Mouse (Mus musculus): ENCODE results near the gene Gpx5. TPM values are rescaled to one million over a fixed set of nuclear protein-coding genes. Genes with fewer than 3 reads are reported as not detected.
A peak's percentile ranks its signal among the peaks of the same experiment; 100 is the strongest.

Gpx5 gene
- polyA plus RNA-seq, 1 experiment from 2014 or later: not detected

- WGBS: 73% methylated on average over 5 of the region's 5 CpGs
- no peak overlapping the region for H3K4me3 ChIP-seq (replicated peaks; ENCODE audit: low read length)
- H3K9me3 ChIP-seq (replicated peaks; ENCODE audit: control insufficient read depth, low read length): no peaks in the 10 kb centered on the region
- H3K9ac ChIP-seq (ENCODE audit: low read length): no peak overlapping the region
- no peak overlapping the region for H3K27ac ChIP-seq (ENCODE audit: low read length)
- H3K4me1 ChIP-seq (ENCODE audit: control insufficient read depth, insufficient read depth, low read length): no peaks in the 10 kb centered on the region
- no peak overlapping the region for H3K4me2 ChIP-seq (ENCODE audit: low read depth, low read length)
- no peak for ATAC-seq (ENCODE audit: insufficient read depth, low FRiP score)
- peaks cover 8% of the 10 kb centered on the region; the same call in 1 of the 2 replicates for H3K27me3 ChIP-seq (ENCODE audit: control insufficient read depth, insufficient read depth, low read length)
- no peaks in the 10 kb centered on the region for H3K36me3 ChIP-seq (ENCODE audit: control insufficient read depth, insufficient read depth, low read length)
These were observed 48.4 kb downstream of the Gpx5 start for GRCm38 (mm10) chr13:21244089-21244488.

GRCm38 (mm10) chr13:21243196-21243595, 49.3 kb downstream of the Gpx5 start:
- 19% methylated on average over 13 of the region's 13 CpGs for WGBS
- no peak overlapping the region for H3K9ac ChIP-seq (ENCODE audit: low read length)
- no peak for ATAC-seq (ENCODE audit: insufficient read depth, low FRiP score)
- H3K4me3 ChIP-seq (replicated peaks; ENCODE audit: low read length): peak overlapping the region; percentile 36
- no peaks in the 10 kb centered on the region for H3K9me3 ChIP-seq (replicated peaks; ENCODE audit: control insufficient read depth, low read length)
- H3K4me1 ChIP-seq (ENCODE audit: control insufficient read depth, insufficient read depth, low read length): no peaks in the 10 kb centered on the region
- no peak overlapping the region for H3K27ac ChIP-seq (ENCODE audit: low read length)
- H3K36me3 ChIP-seq (ENCODE audit: control insufficient read depth, insufficient read depth, low read length): no peaks in the 10 kb centered on the region
- H3K27me3 ChIP-seq (ENCODE audit: control insufficient read depth, insufficient read depth, low read length): peaks cover 8% of the 10 kb centered on the region; the same call in 1 of the 2 replicates
- H3K4me2 ChIP-seq (ENCODE audit: low read depth, low read length): peak overlapping the region; percentile 56

GRCm38 (mm10) chr13:21242408-21243125, 50.0 kb downstream of the Gpx5 start:
- 10% methylated on average over 16 of the region's 16 CpGs for WGBS
- no peak for ATAC-seq (ENCODE audit: insufficient read depth, low FRiP score)

DNA sequence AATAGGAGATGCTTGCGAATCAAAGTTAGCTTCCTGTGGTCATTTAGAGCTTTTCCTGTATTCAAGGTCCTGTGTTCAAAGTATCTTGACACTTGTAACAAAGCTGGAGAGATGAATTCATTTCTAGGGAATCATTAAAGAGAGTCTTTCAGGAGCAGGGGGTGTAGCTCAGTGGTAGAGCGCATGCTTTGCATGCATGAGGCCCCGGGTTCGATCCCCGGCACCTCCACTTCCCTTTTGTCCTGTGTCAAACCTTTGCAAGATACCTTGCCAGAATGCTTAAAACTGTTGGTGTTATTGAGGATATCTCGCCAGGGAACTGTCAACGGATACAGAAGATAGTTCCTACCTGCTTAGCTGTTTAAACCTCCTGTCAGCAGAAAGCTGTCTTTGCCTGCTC, 51.7 kb downstream of the Gpx5 start:
- Histone ChIP-seq H3K4me3 (replicated peaks; ENCODE audit: low read length) (no peak overlapping the region), H3K4me2 (ENCODE audit: low read depth, low read length) (no peak overlapping the region), H3K9me3 (replicated peaks; ENCODE audit: control insufficient read depth, low read length) (no peaks in the 10 kb centered on the region; the same call in 1 of the 2 replicates), H3K27ac (ENCODE audit: low read length) (no peak overlapping the region), H3K9ac (ENCODE audit: low read length) (no peak overlapping the region), H3K27me3 (ENCODE audit: control insufficient read depth, insufficient read depth, low read length) (peaks cover 8% of the 10 kb centered on the region; the same call in 1 of the 2 replicates), H3K4me1 (ENCODE audit: control insufficient read depth, insufficient read depth, low read length) (no peaks in the 10 kb centered on the region), H3K36me3 (ENCODE audit: control insufficient read depth, insufficient read depth, low read length) (no peaks in the 10 kb centered on the region)
- ATAC-seq (ENCODE audit: insufficient read depth, low FRiP score): no peak
- WGBS: 20% methylated on average over 7 of the region's 7 CpGs

More at GRCm38 (mm10) chr13:21242408-21243125, 50.0 kb downstream of the Gpx5 start:
- H3K9ac ChIP-seq (ENCODE audit: low read length): no peak overlapping the region
- H3K9me3 ChIP-seq (replicated peaks; ENCODE audit: control insufficient read depth, low read length): no peaks in the 10 kb centered on the region
- H3K4me3 ChIP-seq (replicated peaks; ENCODE audit: low read length): peak overlapping the region; percentile 36
- H3K4me1 ChIP-seq (ENCODE audit: control insufficient read depth, insufficient read depth, low read length): no peaks in the 10 kb centered on the region
- no peaks in the 10 kb centered on the region for H3K36me3 ChIP-seq (ENCODE audit: control insufficient read depth, insufficient read depth, low read length)
- no peak overlapping the region for H3K27ac ChIP-seq (ENCODE audit: low read length)
- peak overlapping the region; percentile 56 for H3K4me2 ChIP-seq (ENCODE audit: low read depth, low read length)
- peaks cover 8% of the 10 kb centered on the region; the same call in 1 of the 2 replicates for H3K27me3 ChIP-seq (ENCODE audit: control insufficient read depth, insufficient read depth, low read length)

DNA sequence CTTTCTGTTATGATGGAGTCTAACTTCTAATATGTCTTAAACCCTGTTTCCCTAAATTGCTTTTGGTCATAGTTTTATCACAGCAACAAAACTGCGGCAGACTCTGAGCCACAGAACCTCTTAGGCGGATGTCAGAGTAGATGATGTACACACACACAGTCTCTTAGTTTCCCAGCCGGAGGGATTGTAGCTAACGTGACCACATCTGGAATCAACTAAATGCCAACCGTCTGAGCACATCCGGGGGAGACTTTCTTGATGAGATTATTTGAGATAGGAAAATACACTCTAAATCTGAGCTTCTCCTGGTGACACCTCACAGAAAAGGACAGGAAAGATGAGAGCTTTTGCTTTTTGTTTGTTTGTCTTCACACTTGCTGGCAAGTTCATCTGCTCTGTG, 55.4 kb downstream of the Gpx5 start:
- Histone ChIP-seq H3K9me3 (replicated peaks; ENCODE audit: control insufficient read depth, low read length) (no peaks in the 10 kb centered on the region; the same call in 1 of the 2 replicates), H3K36me3 (ENCODE audit: control insufficient read depth, insufficient read depth, low read length) (no peaks in the 10 kb centered on the region), H3K4me3 (replicated peaks; ENCODE audit: low read length) (no peak overlapping the region), H3K27me3 (ENCODE audit: control insufficient read depth, insufficient read depth, low read length) (no peaks in the 10 kb centered on the region), H3K27ac (ENCODE audit: low read length) (no peak overlapping the region), H3K4me1 (ENCODE audit: control insufficient read depth, insufficient read depth, low read length) (no peaks in the 10 kb centered on the region), H3K4me2 (ENCODE audit: low read depth, low read length) (no peak overlapping the region), H3K9ac (ENCODE audit: low read length) (no peak overlapping the region)
- 65% methylated on average over 6 of the region's 6 CpGs for WGBS
- no peak for ATAC-seq (ENCODE audit: insufficient read depth, low FRiP score)

DNA sequence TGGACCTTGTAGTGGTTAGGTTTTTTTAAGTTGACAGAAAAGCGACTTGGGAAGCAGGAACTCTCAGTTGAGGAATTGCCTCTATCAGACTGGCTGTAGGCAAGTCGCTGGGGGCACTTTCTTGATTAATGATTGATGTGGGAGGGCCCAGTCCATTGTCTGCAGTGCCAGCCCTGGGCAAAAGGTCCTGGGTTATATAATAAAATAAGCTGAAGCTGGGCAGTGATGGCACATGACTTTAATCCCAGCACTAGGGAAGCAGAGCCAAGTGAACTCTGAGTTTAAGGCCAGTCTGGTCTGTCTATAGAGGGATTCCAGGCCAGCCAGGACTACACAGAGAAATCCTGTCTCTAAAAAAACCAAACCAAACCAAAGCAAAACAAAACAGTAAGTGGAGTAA, 55.8 kb downstream of the Gpx5 start:
- Histone ChIP-seq H3K36me3 (ENCODE audit: control insufficient read depth, insufficient read depth, low read length) (no peaks in the 10 kb centered on the region), H3K27me3 (ENCODE audit: control insufficient read depth, insufficient read depth, low read length) (no peaks in the 10 kb centered on the region), H3K9ac (ENCODE audit: low read length) (no peak overlapping the region), H3K27ac (ENCODE audit: low read length) (no peak overlapping the region), H3K4me2 (ENCODE audit: low read depth, low read length) (no peak overlapping the region), H3K4me3 (replicated peaks; ENCODE audit: low read length) (no peak overlapping the region), H3K9me3 (replicated peaks; ENCODE audit: control insufficient read depth, low read length) (no peaks in the 10 kb centered on the region; the same call in 1 of the 2 replicates), H3K4me1 (ENCODE audit: control insufficient read depth, insufficient read depth, low read length) (no peaks in the 10 kb centered on the region)
- 46% methylated on average over 2 of the region's 2 CpGs for WGBS
- ATAC-seq (ENCODE audit: insufficient read depth, low FRiP score): no peak

Other genes with a start within 250 kb of the Gpx5 start
- gene Olfr1370, start 217.8 kb downstream of the Gpx5 start, polyA plus RNA-seq (2015; fragmentation: Nextera tagmentation; extraction: Ambion mirVana): not detected in 2 replicates
- not detected in 2 replicates for gene Olfr1369-ps1, start 181.2 kb downstream of the Gpx5 start, polyA plus RNA-seq (2015; fragmentation: Nextera tagmentation; extraction: Ambion mirVana)
- not detected in 2 replicates for gene Olfr263, start 163.1 kb downstream of the Gpx5 start, polyA plus RNA-seq (2015; fragmentation: Nextera tagmentation; extraction: Ambion mirVana)
- gene Olfr1368, start 146.9 kb downstream of the Gpx5 start, polyA plus RNA-seq (2015; fragmentation: Nextera tagmentation; extraction: Ambion mirVana): not detected in 2 replicates
- 84.2 and 84.3 TPM in 2 replicates for gene Trim27, start 113.3 kb downstream of the Gpx5 start, polyA plus RNA-seq (2015; fragmentation: Nextera tagmentation; extraction: Ambion mirVana)
- not detected in 2 replicates for gene Gpx6, start 19.4 kb upstream of the Gpx5 start, polyA plus RNA-seq (2015; fragmentation: Nextera tagmentation; extraction: Ambion mirVana)
- not detected in 2 replicates for gene Olfr1367, start 54.2 kb upstream of the Gpx5 start, polyA plus RNA-seq (2015; fragmentation: Nextera tagmentation; extraction: Ambion mirVana)
- 8.6 and 9.6 TPM in 2 replicates for gene Zscan12, start 70.1 kb upstream of the Gpx5 start, polyA plus RNA-seq (2015; fragmentation: Nextera tagmentation; extraction: Ambion mirVana)
- 66.8 and 73.7 TPM in 2 replicates for gene Zkscan3, start 110.0 kb upstream of the Gpx5 start, polyA plus RNA-seq (2015; fragmentation: Nextera tagmentation; extraction: Ambion mirVana)
- gene Pgbd1, start 148.3 kb upstream of the Gpx5 start, polyA plus RNA-seq (2015; fragmentation: Nextera tagmentation; extraction: Ambion mirVana): 2.3 and 2.4 TPM in 2 replicates
- 27.1 and 30.3 TPM in 2 replicates for gene Zscan26, start 161.0 kb upstream of the Gpx5 start, polyA plus RNA-seq (2015; fragmentation: Nextera tagmentation; extraction: Ambion mirVana)
- 1.3 and 1.6 TPM in 2 replicates for gene Nkapl, start 175.8 kb upstream of the Gpx5 start, polyA plus RNA-seq (2015; fragmentation: Nextera tagmentation; extraction: Ambion mirVana)
- gene Zkscan4, start 186.2 kb upstream of the Gpx5 start, polyA plus RNA-seq (2015; fragmentation: Nextera tagmentation; extraction: Ambion mirVana): 2.8 and 3.4 TPM in 2 replicates
- not detected in 2 replicates for gene Gm10065, start 186.7 kb upstream of the Gpx5 start, polyA plus RNA-seq (2015; fragmentation: Nextera tagmentation; extraction: Ambion mirVana)
- 0.48 and 1.3 TPM in 2 replicates for gene AK157302, start 202.5 kb upstream of the Gpx5 start, polyA plus RNA-seq (2015; fragmentation: Nextera tagmentation; extraction: Ambion mirVana)
- 6.7 and 20.9 TPM in 2 replicates for gene Gm11273, start 208.7 kb upstream of the Gpx5 start, polyA plus RNA-seq (2015; fragmentation: Nextera tagmentation; extraction: Ambion mirVana)
- 6.1 and 6.8 TPM in 2 replicates for gene Zkscan8, start 238.4 kb upstream of the Gpx5 start, polyA plus RNA-seq (2015; fragmentation: Nextera tagmentation; extraction: Ambion mirVana)